Mouse (Mus musculus) adrenal gland (tissue): ENCODE measurements at regions not wholly inside any gene's neighbourhood (a gene's known extent, or its start where the extent isn't known, plus 50 kb on each side); places are given as distances from the start of the nearest gene placed in this dataset.
"Not testable (repeated sequence)": the region's sequence is repeated elsewhere in the genome, so short reads cannot be mapped to it uniquely, and the experiment has no call there.

Experiments used
- intact Hi-C: fragments of 180-260 bp; cut with DNase I; formaldehyde crosslinking; loops from one replicate; pipeline ENCODE4 v1.15.1; 2025

GRCm38 (mm10) chr2:10658317-10658716, 288.0 kb downstream of the Sfmbt2 start:
- intact Hi-C loops = no loop called here

- intact Hi-C loops = not testable (repeated sequence)
These were observed 297.6 kb downstream of the Sfmbt2 start for GRCm38 (mm10) chr2:10667915-10668314.

GRCm38 (mm10) chr2:10670423-10671298, 300.4 kb downstream of the Sfmbt2 start:
- intact Hi-C loops = no loop called here

- intact Hi-C loops = no loop called here
These were observed 301.0 kb downstream of the Sfmbt2 start for GRCm38 (mm10) chr2:10671299-10671632.

- intact Hi-C loops = no loop called here
These were observed 301.9 kb downstream of the Sfmbt2 start for GRCm38 (mm10) chr2:10672196-10672595.

- intact Hi-C loops = no loop called here
These were observed 304.5 kb downstream of the Sfmbt2 start for GRCm38 (mm10) chr2:10674738-10675349.

GRCm38 (mm10) chr2:10701459-10701858, 331.1 kb downstream of the Sfmbt2 start:
- intact Hi-C loops = no loop called here

GRCm38 (mm10) chr2:10718366-10718765, 348.1 kb downstream of the Sfmbt2 start:
- intact Hi-C loops = no loop called here

- intact Hi-C loops = not testable (repeated sequence)
These were observed 364.0 kb downstream of the Sfmbt2 start for GRCm38 (mm10) chr2:10734337-10734736.

- intact Hi-C loops = no loop called here
These were observed 366.6 kb downstream of the Sfmbt2 start for GRCm38 (mm10) chr2:10736696-10737457.

GRCm38 (mm10) chr2:10737458-10737775, 367.1 kb downstream of the Sfmbt2 start:
- intact Hi-C loops = no loop called here

- intact Hi-C loops = no loop called here
These were observed 374.8 kb downstream of the Sfmbt2 start for GRCm38 (mm10) chr2:10745127-10745526.

- intact Hi-C loops = no loop called here
These were observed 385.1 kb downstream of the Sfmbt2 start for GRCm38 (mm10) chr2:10755375-10755774.

- intact Hi-C loops = no loop called here
These were observed 387.0 kb downstream of the Sfmbt2 start for GRCm38 (mm10) chr2:10757202-10757840.

- intact Hi-C loops = no loop called here
These were observed 387.6 kb downstream of the Sfmbt2 start for GRCm38 (mm10) chr2:10757886-10758285.

- intact Hi-C loops = no loop called here
These were observed 391.9 kb downstream of the Sfmbt2 start for GRCm38 (mm10) chr2:10762236-10762635.

- intact Hi-C loops = loop anchor here (5.0 kb wide), 1 partner anchor 274 kb away; no protein-coding TSS in a partner anchor
These were observed 388.8 kb upstream of the Prkcq start for GRCm38 (mm10) chr2:10783071-10783470.

- intact Hi-C loops = loop anchor here (5.0 kb wide), 1 partner anchor 274 kb away; no protein-coding TSS in a partner anchor
These were observed 388.3 kb upstream of the Prkcq start for GRCm38 (mm10) chr2:10783594-10783993.

GRCm38 (mm10) chr2:10784266-10784665, 387.6 kb upstream of the Prkcq start:
- intact Hi-C loops = loop anchor here (5.0 kb wide), 1 partner anchor 273 kb away; no protein-coding TSS in a partner anchor

- intact Hi-C loops = loop anchor here (5.0 kb wide), 1 partner anchor 42 kb away; no protein-coding TSS in a partner anchor
These were observed 386.8 kb upstream of the Prkcq start for GRCm38 (mm10) chr2:10785156-10785555.

GRCm38 (mm10) chr2:10788509-10788908, 383.4 kb upstream of the Prkcq start:
- intact Hi-C loops = loop anchor here (5.0 kb wide), 1 partner anchor 39 kb away; no protein-coding TSS in a partner anchor
